Mouse (Mus musculus): Measurements from ENCODE around the gene Tdg. TPM values are rescaled to one million over a fixed set of nuclear protein-coding genes. Genes with fewer than 3 reads are reported as not detected.
A peak's percentile ranks its signal among the peaks of the same experiment; 100 is the strongest.

Gene Tdg
- polyA plus RNA-seq, 1 experiment from 2014 or later, result 17.4 TPM

GRCm38 (mm10) chr10:82696453-82697079 is 66.9 kb downstream of the Tdg start:
- ChIA-PET CTCF (no interaction called here), POLR2A (no interaction called here)
- no peaks in the 10 kb centered on the region for H3K27me3 ChIP-seq
- in situ Hi-C loops (cut with MboI; ENCODE audit: low pct_unique_long_range_greater_than_20kb), result no loop called here
- ATAC-seq (no peak), DNase-seq (ENCODE audit: low read depth, low spot score) (no peak)
- TF ChIP-seq CTCF (IDR thresholded peaks at IDR 0.05), result no peak

GRCm38 (mm10) chr10:82697305-82697898 is 67.8 kb downstream of the Tdg start:
- ATAC-seq, result no peak
- in situ Hi-C loops (cut with MboI; ENCODE audit: low pct_unique_long_range_greater_than_20kb), result no loop called here

GRCm38 (mm10) chr10:82698712-82699261 is 69.2 kb downstream of the Tdg start:
- POLR2A ChIA-PET, result interaction anchor here (0.8 kb wide), 1 partner anchor 13 kb away, joined by 3 read pairs; no protein-coding TSS in a partner anchor

More at GRCm38 (mm10) chr10:82697305-82697898, 67.8 kb downstream of the Tdg start:
- TF ChIP-seq CTCF (IDR thresholded peaks at IDR 0.05), result no peak
- no peak for DNase-seq (ENCODE audit: low read depth, low spot score)
- CTCF ChIA-PET, result no interaction called here
- POLR2A ChIA-PET, result no interaction called here
- no peaks in the 10 kb centered on the region for H3K27me3 ChIP-seq

GRCm38 (mm10) chr10:82699296-82699941 is 69.8 kb downstream of the Tdg start:
- peak; percentile 61 for ATAC-seq
- ChIA-PET CTCF (interaction anchor here (1.2 to 1.3 kb wide), 2 partner anchors 10 to 21 kb away, joined by 3 read pairs; no protein-coding TSS in a partner anchor), POLR2A (interaction anchor here (0.7 to 0.8 kb wide), 2 partner anchors 12 to 28 kb away, joined by 3 to 4 read pairs; no protein-coding TSS in a partner anchor)
- TF ChIP-seq CTCF (IDR thresholded peaks at IDR 0.05), result no peak
- no peaks in the 10 kb centered on the region for H3K27me3 ChIP-seq
- no peak for DNase-seq (ENCODE audit: low read depth, low spot score)
- in situ Hi-C loops (cut with MboI; ENCODE audit: low pct_unique_long_range_greater_than_20kb), result no loop called here

More at GRCm38 (mm10) chr10:82698712-82699261, 69.2 kb downstream of the Tdg start:
- no peak for TF ChIP-seq CTCF (IDR thresholded peaks at IDR 0.05)
- H3K27me3 ChIP-seq, result no peaks in the 10 kb centered on the region
- in situ Hi-C loops (cut with MboI; ENCODE audit: low pct_unique_long_range_greater_than_20kb), result no loop called here
- CTCF ChIA-PET, result interaction anchor here (1.2 kb wide), 1 partner anchor 10 kb away, joined by 3 read pairs; no protein-coding TSS in a partner anchor
- no peak for DNase-seq (ENCODE audit: low read depth, low spot score)
- peak; percentile 95 for ATAC-seq

Other genes with a start within 250 kb of the Tdg start
- gene Gm1553, start 137.2 kb upstream of the Tdg start, polyA plus RNA-seq (2021), result not detected
- 23.7 TPM for gene 1190007I07Rik, start 6.6 kb upstream of the Tdg start, polyA plus RNA-seq (2021)
- gene Glt8d2, start 60.8 kb downstream of the Tdg start, polyA plus RNA-seq (2021), result 0.13 TPM
- 22.4 TPM for gene Hcfc2, start 66.3 kb downstream of the Tdg start, polyA plus RNA-seq (2021)
- gene Nfyb, start 134.3 kb downstream of the Tdg start, polyA plus RNA-seq (2021), result 28.5 TPM
- gene Txnrd1, start 204.1 kb downstream of the Tdg start, polyA plus RNA-seq (2021), result 124 TPM
- gene Eid3, start 236.8 kb downstream of the Tdg start, polyA plus RNA-seq (2021), result 0.90 TPM